Mouse (Mus musculus): ENCODE results near the gene Pdia5.

Pdia5 gene

GRCm38 (mm10) chr16:35360593-35360992, 130.1 kb downstream of the Pdia5 start:
- DNase-seq (ENCODE audit: low spot score in 2 of 2), result peak; percentile 41 to 82

- no peak for DNase-seq (ENCODE audit: low spot score in 2 of 2)
Measured at GRCm38 (mm10) chr16:35357449-35357848, 133.2 kb downstream of the Pdia5 start.

All from spleen, postnatal 10 days (tissue).